Mouse (Mus musculus): ENCODE data around the gene Ccnb1.

GRCm38 (mm10) chr13:100777491-100777890, 8.9 kb downstream of the Ccnb1 start:
- TF ChIP-seq CTCF (IDR thresholded peaks at IDR 0.05; ENCODE audit: control insufficient read depth, insufficient read depth, insufficient read length) (no peak), CEBPB (IDR thresholded peaks at IDR 0.05; ENCODE audit: low read depth) (no peak), MAX (IDR thresholded peaks at IDR 0.05) (no peak)
